Mouse (Mus musculus): ENCODE measurements at regions not wholly inside any gene's neighbourhood (a gene's known extent, or its start where the extent isn't known, plus 50 kb on each side); places are given as distances from the start of the nearest gene placed in this dataset.

GRCm38 (mm10) chr4:148731586-148731985, 72.6 kb upstream of the Casz1 start:
- TF ChIP-seq POLR2A (IDR thresholded peaks at IDR 0.05; ENCODE audit: borderline replicate concordance, extremely low read depth, low read depth, low read length) (no peak), CTCF (IDR thresholded peaks at IDR 0.05; ENCODE audit: insufficient read depth, low read length) (no peak)
